Mouse (Mus musculus) left cerebral cortex, postnatal 36 days (tissue): ENCODE measurements at regions not wholly inside any gene's neighbourhood (a gene's known extent, or its start where the extent isn't known, plus 50 kb on each side); places are given as distances from the start of the nearest gene placed in this dataset.

Experiments used
- DNase-seq, 2 experiments: peaks; one replicate each; pipeline ENCODE4 v3.0.0; 2021 to 2022; ENCODE audit warnings: low spot score in 2 of 2, mixed read lengths in 1 of 2
- intact Hi-C: fragments of 180-260 bp; cut with DNase I; formaldehyde crosslinking; loops from one replicate; pipeline ENCODE4 v1.15.1; 2025

- intact Hi-C loops: no loop called here
- DNase-seq: no peak
Observed at GRCm38 (mm10) chr2:51262506-51262905, 113.6 kb upstream of the Rnd3 start.

DNA sequence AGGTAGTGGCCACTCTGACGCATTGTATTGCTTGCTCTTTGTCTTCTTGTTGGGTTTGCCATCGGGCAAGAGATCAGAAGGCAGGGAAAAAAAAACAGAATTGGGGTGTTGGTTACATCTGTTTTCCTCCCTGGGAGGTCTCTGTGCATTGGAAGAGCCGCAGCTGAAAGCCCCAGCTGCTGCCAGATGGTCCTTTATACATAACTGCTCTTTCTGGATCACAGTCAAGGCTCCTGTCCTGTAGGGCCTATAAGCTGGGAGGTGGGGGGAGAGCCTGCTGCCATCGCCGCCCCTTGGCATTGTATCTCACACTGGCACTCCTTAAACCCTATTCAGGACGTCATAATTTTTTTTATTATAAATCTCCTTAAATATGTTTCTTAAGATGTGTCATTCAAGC lies 101.9 kb upstream of the Rnd3 start:
- DNase-seq: no peak
- intact Hi-C loops: no loop called here

DNA sequence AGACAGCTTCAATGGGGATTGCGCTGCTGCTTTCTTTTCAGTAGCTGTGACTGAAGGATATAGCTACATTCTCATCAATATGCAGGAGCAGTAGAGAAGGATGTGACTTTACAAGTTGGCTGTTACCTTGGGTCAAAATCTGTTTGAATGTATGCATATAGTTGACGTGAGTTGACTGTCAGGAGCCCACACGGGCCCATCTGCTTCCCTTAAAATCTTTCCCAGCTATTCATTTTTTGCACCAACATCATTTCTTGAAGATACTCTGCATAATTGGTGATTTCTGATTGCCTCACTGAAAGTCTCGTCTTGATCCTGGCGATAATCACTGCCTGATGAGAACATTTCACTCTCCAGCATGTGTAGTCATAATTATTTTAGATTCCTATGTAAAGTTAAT lies 92.7 kb upstream of the Rnd3 start:
- intact Hi-C loops: no loop called here
- no peak for DNase-seq

DNA sequence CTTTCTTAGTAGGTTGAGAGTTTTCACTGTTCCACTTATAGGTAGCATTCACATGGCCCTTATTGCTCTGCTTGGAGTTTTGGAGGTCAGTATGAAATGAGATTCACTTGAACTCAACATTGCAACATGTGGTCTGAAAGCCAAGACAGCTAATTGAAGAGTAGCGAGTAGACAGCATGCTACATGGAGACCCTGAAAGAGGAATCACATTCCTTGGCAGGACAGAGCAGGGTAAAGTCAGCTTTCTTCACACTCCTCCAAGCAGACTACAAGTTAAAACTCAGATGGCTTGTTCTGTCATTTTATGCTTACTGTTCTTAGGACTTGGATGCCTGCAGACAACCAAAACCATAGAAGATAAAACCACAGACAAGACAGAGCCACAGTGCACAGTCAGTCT lies 91.1 kb upstream of the Rnd3 start:
- no peak for DNase-seq
- intact Hi-C loops: no loop called here

- DNase-seq: no peak
- intact Hi-C loops: no loop called here
Observed at GRCm38 (mm10) chr2:51238992-51239391, 90.1 kb upstream of the Rnd3 start.

DNA sequence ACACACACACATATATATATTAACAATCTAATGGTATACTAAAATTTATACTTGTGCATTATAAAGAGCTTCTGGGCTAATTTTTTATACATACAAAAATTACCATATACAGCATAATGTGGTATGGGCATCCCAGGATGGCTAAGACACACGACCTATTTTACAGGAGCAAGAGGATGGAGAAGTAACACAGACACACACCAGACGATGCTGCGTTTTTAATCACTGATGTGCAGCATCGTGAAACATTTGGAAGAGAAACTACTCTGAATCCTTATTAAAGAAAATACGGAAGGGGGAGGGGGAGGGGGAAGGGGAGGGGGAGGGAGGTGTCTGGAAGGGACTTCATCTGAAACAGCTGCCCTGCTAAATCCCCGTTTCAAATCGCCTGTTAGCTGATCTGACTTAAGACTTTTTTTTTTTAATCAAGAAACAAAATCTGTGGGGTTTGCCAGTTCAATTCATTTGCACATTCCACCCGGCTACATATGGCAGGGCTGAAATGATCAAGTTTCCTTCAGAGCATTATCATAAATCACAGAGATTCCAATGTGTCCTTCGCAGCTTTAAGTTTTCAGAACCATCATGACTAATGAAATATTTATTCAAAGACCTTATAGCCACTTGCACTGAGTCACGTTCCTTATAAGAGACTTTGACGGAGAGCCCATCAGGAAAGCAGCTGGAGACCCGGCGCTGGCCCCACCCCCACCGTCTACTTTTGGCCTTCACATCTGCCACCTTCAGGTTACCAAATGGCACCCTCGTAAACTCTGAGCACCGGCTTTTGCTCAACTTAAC lies 89.4 kb upstream of the Rnd3 start:
- no peak for DNase-seq
- intact Hi-C loops: no loop called here

- no peak for DNase-seq
- intact Hi-C loops: no loop called here
Observed at GRCm38 (mm10) chr2:51237451-51237850, 88.5 kb upstream of the Rnd3 start.

DNA sequence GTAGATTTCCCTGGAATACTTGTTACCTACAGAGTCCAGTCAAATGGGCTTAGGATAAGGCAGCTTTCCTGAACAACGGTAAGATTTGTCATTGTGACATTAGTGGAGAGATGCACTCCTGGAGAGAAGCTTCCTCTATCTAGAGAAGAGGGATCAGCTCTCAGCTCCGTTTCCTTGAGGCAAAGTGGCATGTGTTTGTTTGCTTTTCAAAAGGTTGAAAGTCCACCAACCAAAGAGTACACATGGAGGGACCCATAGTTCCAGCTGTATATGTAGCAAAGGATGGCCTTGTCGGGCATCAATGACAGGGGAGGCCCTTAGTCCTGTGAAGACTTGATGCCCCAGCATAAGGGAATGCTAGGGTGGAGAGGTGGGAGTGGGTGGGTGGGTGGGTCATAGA lies 87.9 kb upstream of the Rnd3 start:
- DNase-seq: no peak
- intact Hi-C loops: no loop called here

GRCm38 (mm10) chr2:51234427-51234826 lies 85.5 kb upstream of the Rnd3 start:
- no peak for DNase-seq
- intact Hi-C loops: no loop called here

DNA sequence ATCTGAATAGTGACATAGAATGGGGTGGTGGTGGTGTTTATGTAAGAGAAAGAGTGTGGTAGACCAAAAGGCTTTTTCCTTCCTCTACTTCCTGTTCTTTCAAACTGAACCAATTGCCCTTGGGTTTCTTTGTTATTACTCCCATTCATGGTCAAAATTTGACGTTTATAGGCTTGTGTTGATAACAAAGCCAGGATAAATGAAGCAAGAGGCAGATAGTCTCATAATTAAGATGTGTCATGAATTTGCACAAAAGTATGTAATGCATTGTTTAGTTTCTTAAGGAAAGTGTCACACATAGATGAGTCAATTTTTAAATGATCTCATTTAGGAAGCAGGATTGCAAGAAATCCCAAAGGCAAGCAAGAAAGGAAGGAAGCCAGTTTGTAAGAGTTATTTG lies 73.9 kb upstream of the Rnd3 start:
- intact Hi-C loops: no loop called here
- DNase-seq: no peak

DNA sequence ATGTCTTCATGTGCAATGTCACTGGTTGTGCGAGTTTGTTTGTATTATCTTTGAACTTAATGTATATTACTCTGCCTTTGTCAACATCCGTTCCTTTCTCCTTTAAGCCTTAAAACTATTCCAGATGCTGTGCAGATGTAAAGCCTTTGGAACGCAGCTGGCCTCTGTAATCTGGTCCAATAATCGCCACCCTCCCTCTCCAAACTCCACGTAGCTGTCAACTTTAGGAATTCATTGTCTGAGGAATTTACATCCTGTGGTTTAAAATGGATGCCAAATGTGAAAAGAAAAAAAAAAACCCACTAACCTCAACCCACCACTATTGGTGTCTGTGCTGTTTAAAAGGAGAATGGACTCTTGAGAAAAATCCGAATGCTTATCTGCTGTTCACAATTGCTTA lies 70.8 kb upstream of the Rnd3 start:
- DNase-seq: no peak
- intact Hi-C loops: no loop called here

DNA sequence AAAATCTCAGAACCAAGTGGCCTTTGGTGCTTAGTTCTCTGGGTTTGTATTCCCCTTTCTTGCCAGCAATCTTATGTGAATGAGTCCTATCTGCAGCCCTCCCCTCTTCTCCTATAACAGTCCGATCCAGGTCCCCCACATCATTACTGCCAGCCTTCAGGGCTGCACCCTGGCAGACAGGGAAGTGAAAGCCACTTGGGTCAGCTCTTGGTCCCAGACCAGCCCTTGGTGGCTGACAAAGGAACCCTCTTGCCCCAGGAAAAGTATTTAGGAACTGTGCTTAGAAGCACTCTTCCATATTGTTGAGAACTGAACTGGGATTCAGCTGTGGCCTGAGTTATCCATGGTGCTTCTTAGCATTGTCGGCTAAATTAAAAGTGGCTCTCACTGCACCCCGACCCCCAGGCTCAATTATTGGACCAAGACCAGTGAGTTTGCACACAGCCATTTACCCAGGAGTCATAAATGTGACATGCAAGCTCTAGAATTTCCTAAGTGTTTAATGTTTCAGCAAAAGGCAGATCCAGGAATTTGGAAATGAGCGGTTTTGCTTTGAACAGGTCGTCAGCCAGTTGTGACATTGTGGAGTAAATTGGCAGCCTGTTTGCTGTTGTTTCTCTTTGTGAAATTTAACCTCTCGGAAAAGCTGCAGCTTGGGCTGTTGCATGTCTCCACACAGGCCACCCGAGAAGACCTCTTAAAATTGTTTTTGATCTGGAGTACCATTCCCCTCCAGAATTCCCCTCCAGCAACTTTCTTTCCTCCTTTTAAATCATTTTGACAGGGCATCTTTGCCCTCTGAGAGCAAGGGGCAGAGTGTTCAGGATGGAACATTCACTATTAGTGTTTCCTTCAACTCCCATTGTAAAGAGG lies 58.5 kb upstream of the Rnd3 start:
- DNase-seq: no peak
- intact Hi-C loops: no loop called here

- intact Hi-C loops: no loop called here
- no peak for DNase-seq
Observed at GRCm38 (mm10) chr2:51206332-51206731, 57.4 kb upstream of the Rnd3 start.
